Mouse (Mus musculus) MEL-GATA-1-ER (cell line): Measurements from ENCODE around the gene Rasgrp3.
A peak's percentile ranks its signal among the peaks of the same experiment; 100 is the strongest.

ENCODE experiments used
- DNase-seq: peaks from one replicate; pipeline ENCODE4 v3.0.0-alpha.2; 2012; ENCODE audit warnings: low read depth; ENCODE audit errors: extremely low read depth

Rasgrp3 gene

GRCm38 (mm10) chr17:75498241-75498651 is 62.5 kb downstream of the Rasgrp3 start:
- peak; percentile 16 for DNase-seq

GRCm38 (mm10) chr17:75503031-75503430 is 67.3 kb downstream of the Rasgrp3 start:
- DNase-seq: no peak

- no peak for DNase-seq
Measured at GRCm38 (mm10) chr17:75505053-75505452, 69.4 kb downstream of the Rasgrp3 start.

GRCm38 (mm10) chr17:75506097-75506675 is 70.5 kb downstream of the Rasgrp3 start:
- no peak for DNase-seq

GRCm38 (mm10) chr17:75506708-75507641 is 71.3 kb downstream of the Rasgrp3 start:
- DNase-seq: no peak

- DNase-seq: no peak
Measured at GRCm38 (mm10) chr17:75509257-75509656, 73.6 kb downstream of the Rasgrp3 start.

- no peak for DNase-seq
Measured at GRCm38 (mm10) chr17:75516591-75516990, 80.9 kb downstream of the Rasgrp3 start.

- DNase-seq: peak; percentile 60
Measured at GRCm38 (mm10) chr17:75518181-75518901, 82.6 kb downstream of the Rasgrp3 start.

- DNase-seq: no peak
Measured at GRCm38 (mm10) chr17:75519239-75519900, 83.7 kb downstream of the Rasgrp3 start.

- no peak for DNase-seq
Measured at GRCm38 (mm10) chr17:75521236-75521842, 85.6 kb downstream of the Rasgrp3 start.

GRCm38 (mm10) chr17:75522347-75523065 is 86.8 kb downstream of the Rasgrp3 start:
- DNase-seq: no peak

GRCm38 (mm10) chr17:75523812-75524211 is 88.1 kb downstream of the Rasgrp3 start:
- peak; percentile 35 for DNase-seq

GRCm38 (mm10) chr17:75526411-75526810 is 90.7 kb downstream of the Rasgrp3 start:
- no peak for DNase-seq

GRCm38 (mm10) chr17:75529222-75529935 is 93.7 kb downstream of the Rasgrp3 start:
- no peak for DNase-seq

GRCm38 (mm10) chr17:75532469-75532986 is 96.8 kb downstream of the Rasgrp3 start:
- no peak for DNase-seq

- no peak for DNase-seq
Measured at GRCm38 (mm10) chr17:75534314-75535020, 98.8 kb downstream of the Rasgrp3 start.

- DNase-seq: no peak
Measured at GRCm38 (mm10) chr17:75535612-75536011, 99.9 kb downstream of the Rasgrp3 start.

GRCm38 (mm10) chr17:75536396-75537049 is 100.8 kb downstream of the Rasgrp3 start:
- DNase-seq: no peak
